24 mouse cellular contexts compared by ENCODE assay signal in the genomic region with DNA sequence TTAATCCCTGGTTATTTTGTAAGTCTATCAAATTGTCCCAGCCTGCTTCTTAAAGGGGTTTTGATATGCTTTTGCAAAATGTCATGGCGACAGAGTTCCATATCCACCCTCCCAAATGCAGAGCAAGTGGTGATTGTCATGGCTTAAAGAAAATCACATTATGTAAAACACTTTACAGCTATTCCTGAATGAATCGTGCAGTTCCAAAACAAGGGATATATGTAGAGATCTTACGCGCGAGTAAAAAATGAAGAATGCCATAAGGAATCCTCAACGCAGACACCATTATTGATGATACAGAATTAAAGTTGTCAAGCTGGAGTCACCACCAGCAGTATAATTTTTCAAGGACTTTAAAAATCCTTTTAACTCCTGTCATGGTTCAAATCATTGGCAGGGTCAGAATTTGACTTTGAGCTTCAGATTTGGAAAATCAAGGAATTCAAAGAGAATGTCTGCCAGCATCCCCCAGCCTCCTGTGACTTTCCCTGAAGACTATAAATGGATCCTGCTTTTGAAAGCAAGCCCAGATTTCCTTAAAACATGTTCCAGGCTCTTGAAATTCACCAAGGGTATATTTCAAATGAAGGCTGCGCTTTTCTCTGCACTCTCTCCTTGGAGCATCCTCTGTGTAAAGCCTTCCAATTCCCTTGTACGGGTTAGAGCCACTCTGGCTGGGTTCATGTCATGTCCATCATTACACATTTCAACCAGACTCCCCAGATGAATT.
DNase-seq lines count a peak whose midpoint lies in the region; ATAC-seq and TF ChIP-seq lines count a peak whose summit lies in the region.
"Had no signal": no experiment of that assay in that cellular context is flagged by ENCODE, and none has a peak within 500 bp of the region (broad histone marks: within the 10 kb centered on the region; RNA-seq: fewer than 3 reads in every experiment).

No protein-coding gene starts in this region.

- WGBS in hindbrain, embryonic 11.5 days = 92% methylated on average over 8 of the region's 8 CpGs
- 92% methylated on average over 8 of the region's 8 CpGs for WGBS in hindbrain, embryonic 10.5 days
- WGBS in liver, postnatal 0 days (ENCODE audit: insufficient replicate concordance) = 86% methylated on average over 8 of the region's 8 CpGs
- 77% methylated on average over 8 of the region's 8 CpGs for WGBS in kidney, embryonic 15.5 days

- no peaks in the 10 kb centered on the region for H3K9me3 ChIP-seq in hindbrain, embryonic 11.5 days (ENCODE audit: control insufficient read depth, low read length)
- H3K9me3 ChIP-seq in hindbrain, embryonic 10.5 days = no peaks in the 10 kb centered on the region
- no peaks in the 10 kb centered on the region for H3K9me3 ChIP-seq in liver, postnatal 0 days (ENCODE audit: low read length)
- H3K9me3 ChIP-seq in kidney, embryonic 15.5 days (replicated peaks) = no peaks in the 10 kb centered on the region
- H3K9me3 ChIP-seq: embryonic facial prominence, embryonic 15.5 days; forebrain, embryonic 10.5 days; heart, embryonic 15.5 days; hindbrain, embryonic 12.5 days; limb, embryonic 15.5 days; midbrain, embryonic 10.5 days; neural tube, embryonic 12.5 days had no signal

- H3K9ac ChIP-seq in hindbrain, embryonic 11.5 days (ENCODE audit: low read depth, low read length) = no peak overlapping the region
- H3K9ac ChIP-seq in liver, postnatal 0 days (replicated peaks) = no peak overlapping the region
- no peak overlapping the region for H3K9ac ChIP-seq in kidney, embryonic 15.5 days
- H3K9ac ChIP-seq: embryonic facial prominence, embryonic 15.5 days; heart, embryonic 15.5 days; hindbrain, embryonic 12.5 days; limb, embryonic 15.5 days; neural tube, embryonic 12.5 days had no signal

- TF ChIP-seq CTCF in left cerebral cortex, adult 2 months (IDR thresholded peaks at IDR 0.05) = no peak
- TF ChIP-seq CTCF in liver, postnatal 0 days (IDR thresholded peaks at IDR 0.05; ENCODE audit: low read depth) = no peak

- no peak overlapping the region for H3K4me2 ChIP-seq in hindbrain, embryonic 11.5 days (replicated peaks; ENCODE audit: low read depth, low read length)
- H3K4me2 ChIP-seq in liver, postnatal 0 days (ENCODE audit: low read depth, low read length) = no peak overlapping the region
- H3K4me2 ChIP-seq in kidney, embryonic 15.5 days = no peak overlapping the region
- H3K4me2 ChIP-seq: embryonic facial prominence, embryonic 15.5 days; heart, embryonic 15.5 days; hindbrain, embryonic 12.5 days; limb, embryonic 15.5 days; neural tube, embryonic 12.5 days had no signal

- no peaks in the 10 kb centered on the region for H3K36me3 ChIP-seq in hindbrain, embryonic 11.5 days (ENCODE audit: control insufficient read depth, insufficient read depth, low read length)
- H3K36me3 ChIP-seq in hindbrain, embryonic 10.5 days = no peaks in the 10 kb centered on the region
- H3K36me3 ChIP-seq in liver, postnatal 0 days (replicated peaks; ENCODE audit: insufficient read depth, low read length) = no peaks in the 10 kb centered on the region
- H3K36me3 ChIP-seq in kidney, embryonic 15.5 days = no peaks in the 10 kb centered on the region
- H3K36me3 ChIP-seq: embryonic facial prominence, embryonic 15.5 days; forebrain, embryonic 10.5 days; G1E; heart, embryonic 15.5 days; hindbrain, embryonic 12.5 days; limb, embryonic 15.5 days; midbrain, embryonic 10.5 days; neural tube, embryonic 12.5 days had no signal

- no peak overlapping the region for H3K27ac ChIP-seq in hindbrain, embryonic 11.5 days (ENCODE audit: low read depth, low read length)
- no peak overlapping the region for H3K27ac ChIP-seq in hindbrain, embryonic 10.5 days
- peak overlapping the region; percentile 66 for H3K27ac ChIP-seq in left cerebral cortex, adult 2 months
- no peak overlapping the region for H3K27ac ChIP-seq in liver, postnatal 0 days (ENCODE audit: low read depth)
- no peak overlapping the region for H3K27ac ChIP-seq in kidney, embryonic 15.5 days
- H3K27ac ChIP-seq: embryonic facial prominence, embryonic 15.5 days; forebrain, embryonic 10.5 days; heart, adult 2 months; heart, embryonic 15.5 days; hindbrain, embryonic 12.5 days; limb, embryonic 15.5 days; midbrain, embryonic 10.5 days; neural tube, embryonic 12.5 days had no signal

- no peak for TF ChIP-seq EP300 in liver, postnatal 0 days (IDR thresholded peaks at IDR 0.05; ENCODE audit: low read depth)

- no peak overlapping the region for H3K4me3 ChIP-seq in hindbrain, embryonic 11.5 days (ENCODE audit: low read depth, low read length)
- H3K4me3 ChIP-seq in hindbrain, embryonic 10.5 days = no peak overlapping the region
- no peak overlapping the region for H3K4me3 ChIP-seq in left cerebral cortex, adult 2 months
- H3K4me3 ChIP-seq in liver, postnatal 0 days (ENCODE audit: low read depth, low read length) = no peak overlapping the region
- no peak overlapping the region for H3K4me3 ChIP-seq in kidney, embryonic 15.5 days (replicated peaks)
- H3K4me3 ChIP-seq: embryonic facial prominence, embryonic 15.5 days; forebrain, embryonic 10.5 days; heart, adult 2 months; heart, embryonic 15.5 days; hindbrain, embryonic 12.5 days; limb, embryonic 15.5 days; midbrain, embryonic 10.5 days; neural tube, embryonic 12.5 days had no signal

- intact Hi-C loops in left cerebral cortex, adult 2 months (cut with DNase I) = no loop called here

- peak; percentile 10 to 21 for DNase-seq in cerebellum, postnatal 10 days
- no peak for DNase-seq in cerebellum, adult 9-11 months
- peak; percentile 1 for DNase-seq in hindbrain, embryonic 11.5 days (ENCODE audit: low spot score)
- DNase-seq in hindbrain, embryonic 10.5 days (ENCODE audit: low spot score) = no peak
- peak; percentile 78 for DNase-seq in brain, adult 2 months (ENCODE audit: low read depth, low spot score)
- DNase-seq in left cerebral cortex, adult 2 months (ENCODE audit: extremely low spot score in 1 of 2, low spot score in 2 of 2) = peak in 1 of 2 experiments; percentile 13
- DNase-seq in liver, postnatal 0 days = no peak
- DNase-seq: cerebellum, adult 11 months; gastrocnemius, postnatal 10 days; heart, adult 2 months; lung, adult 2 months; lung, postnatal 4 days; thymus, adult 18-20 months had no signal

- H3K27me3 ChIP-seq in hindbrain, embryonic 11.5 days (ENCODE audit: control insufficient read depth, insufficient read depth, low read length) = no peaks in the 10 kb centered on the region
- H3K27me3 ChIP-seq in hindbrain, embryonic 10.5 days (ENCODE audit: insufficient read depth, poor library complexity, severe bottlenecking) = no peaks in the 10 kb centered on the region
- no peaks in the 10 kb centered on the region for H3K27me3 ChIP-seq in liver, postnatal 0 days (ENCODE audit: insufficient read depth, low read length)
- H3K27me3 ChIP-seq in kidney, embryonic 15.5 days = no peaks in the 10 kb centered on the region
- H3K27me3 ChIP-seq: embryonic facial prominence, embryonic 15.5 days; heart, embryonic 15.5 days; hindbrain, embryonic 12.5 days; limb, embryonic 15.5 days; neural tube, embryonic 12.5 days had no signal

- H3K4me1 ChIP-seq in hindbrain, embryonic 11.5 days (replicated peaks; ENCODE audit: control insufficient read depth, insufficient read depth, low read length) = no peaks in the 10 kb centered on the region
- no peaks in the 10 kb centered on the region for H3K4me1 ChIP-seq in hindbrain, embryonic 10.5 days (replicated peaks)
- H3K4me1 ChIP-seq in liver, postnatal 0 days (ENCODE audit: insufficient read depth) = no peaks in the 10 kb centered on the region
- no peaks in the 10 kb centered on the region for H3K4me1 ChIP-seq in kidney, embryonic 15.5 days
- H3K4me1 ChIP-seq: embryonic facial prominence, embryonic 15.5 days; forebrain, embryonic 10.5 days; heart, embryonic 15.5 days; hindbrain, embryonic 12.5 days; limb, embryonic 15.5 days; midbrain, embryonic 10.5 days; neural tube, embryonic 12.5 days had no signal

- ATAC-seq in hindbrain, embryonic 11.5 days (ENCODE audit: low FRiP score) = no peak
- ATAC-seq in liver, postnatal 0 days = no peak
- ATAC-seq in kidney, embryonic 15.5 days (replicated peaks; ENCODE audit: low FRiP score) = no peak
- ATAC-seq: CD4-positive, CD25-positive, alpha-beta regulatory T cell, adult 4 months; inflammation-experienced regulatory T-cells, adult 6 months had no signal

Comparison
In these comparisons a context has a peak if more than half of its experiments do, and no peak if none do; other contexts are left out.
1. DNase-seq: peak in cerebellum, postnatal 10 days (2 of 2), hindbrain, embryonic 11.5 days (single experiment) and brain, adult 2 months (single experiment); none in cerebellum, adult 9-11 months (single experiment), hindbrain, embryonic 10.5 days (single experiment) and liver, postnatal 0 days (single experiment).